Mouse (Mus musculus): ENCODE data around the gene Fgd2. TPM values are rescaled to one million over a fixed set of nuclear protein-coding genes. Genes with fewer than 3 reads are reported as not detected.

The Fgd2 gene
- polyA plus RNA-seq, 1 experiment, result 14.7 TPM

- no peak for DNase-seq (ENCODE audit: extremely low spot score in 1 of 2, low spot score in 1 of 2)
Observed at GRCm38 (mm10) chr17:29419976-29420739, 59.4 kb downstream of the Fgd2 start.

GRCm38 (mm10) chr17:29421319-29421718 is 60.6 kb downstream of the Fgd2 start:
- DNase-seq (ENCODE audit: extremely low spot score in 1 of 2, low spot score in 1 of 2), result no peak

- no peak for DNase-seq (ENCODE audit: extremely low spot score in 1 of 2, low spot score in 1 of 2)
Observed at GRCm38 (mm10) chr17:29422337-29422736, 61.6 kb downstream of the Fgd2 start.

DNA sequence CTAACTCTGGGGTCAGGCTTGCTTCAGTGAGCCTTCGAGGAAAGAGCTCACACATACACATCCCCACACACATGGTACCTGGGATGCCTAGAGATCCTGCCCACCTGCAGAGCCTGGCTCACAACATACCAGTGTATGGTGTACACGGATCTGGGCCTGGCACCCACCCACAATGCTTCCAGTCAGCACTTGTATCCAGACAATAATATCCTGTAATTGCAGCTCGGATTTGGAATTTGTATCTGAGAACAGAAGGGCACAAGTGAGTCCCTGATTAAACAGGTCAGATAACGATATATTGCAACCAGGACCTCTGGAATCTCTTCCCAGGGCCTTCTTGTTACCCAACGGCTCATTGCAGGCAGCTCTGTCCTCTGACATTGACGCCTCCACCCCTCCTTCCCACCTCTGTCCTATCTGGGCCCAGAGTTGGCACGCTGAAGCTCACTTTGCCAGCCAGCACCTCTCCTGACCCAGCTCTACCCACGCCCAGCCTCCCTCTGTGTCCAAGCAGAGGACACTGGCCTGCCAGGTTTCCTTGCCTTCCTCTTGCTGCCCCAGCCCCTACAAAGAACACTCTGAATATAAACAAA is 62.3 kb downstream of the Fgd2 start:
- no peak for DNase-seq (ENCODE audit: extremely low spot score in 1 of 2, low spot score in 1 of 2)

- DNase-seq (ENCODE audit: extremely low spot score in 1 of 2, low spot score in 1 of 2), result no peak
Observed at GRCm38 (mm10) chr17:29423991-29424390, 63.3 kb downstream of the Fgd2 start.

- no peak for DNase-seq (ENCODE audit: extremely low spot score in 1 of 2, low spot score in 1 of 2)
Observed at GRCm38 (mm10) chr17:29425345-29425744, 64.6 kb downstream of the Fgd2 start.

DNA sequence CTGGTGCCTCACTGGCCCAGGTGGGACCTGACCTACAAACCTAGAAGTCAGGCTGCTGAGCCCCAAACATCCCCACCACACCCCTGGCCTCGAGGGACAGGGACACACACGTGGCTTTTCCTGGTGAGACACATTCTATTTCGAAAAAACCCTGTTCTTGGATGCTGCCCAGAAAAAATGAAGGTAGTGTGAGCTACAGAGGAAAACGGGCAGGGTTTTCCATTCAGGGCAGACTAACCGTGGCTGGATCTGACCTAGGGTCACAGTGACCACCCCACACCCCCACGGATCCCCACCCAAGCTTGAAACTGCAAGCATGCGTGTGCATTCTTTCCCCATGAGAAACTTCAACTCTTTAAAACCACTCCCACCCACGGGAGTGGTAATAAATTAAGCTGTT is 67.5 kb downstream of the Fgd2 start:
- no peak for DNase-seq (ENCODE audit: extremely low spot score in 1 of 2, low spot score in 1 of 2)

DNA sequence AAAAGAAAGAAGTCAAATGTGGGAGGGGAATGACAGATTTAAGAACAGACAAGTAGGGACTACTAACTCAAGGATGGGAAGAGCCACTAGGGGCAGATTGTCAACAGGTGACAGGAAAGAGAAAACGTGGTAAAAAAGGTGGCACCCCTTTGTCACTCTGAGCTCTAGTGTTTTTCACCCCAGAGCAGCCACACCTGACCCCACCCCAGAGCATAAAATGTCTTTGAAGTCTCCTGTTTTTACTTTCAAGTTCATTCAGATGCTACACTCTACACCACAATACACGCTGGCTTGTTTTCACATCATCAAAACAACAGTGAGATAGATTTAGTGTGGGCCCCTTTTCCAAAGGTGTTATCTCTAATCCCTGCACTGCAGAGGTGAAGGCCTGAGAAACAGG is 68.1 kb downstream of the Fgd2 start:
- no peak for DNase-seq (ENCODE audit: extremely low spot score in 1 of 2, low spot score in 1 of 2)

Other genes starting within 250 kb of the Fgd2 start
- 0.08 and 0.19 TPM in 2 replicates for gene Rab44, start 246.8 kb upstream of the Fgd2 start, polyA plus RNA-seq (2012; rRNA removed)
- gene Cpne5, start 122.7 kb upstream of the Fgd2 start, polyA plus RNA-seq (2012; rRNA removed), result 117 TPM in 2 replicates
- gene Ppil1, start 96.7 kb upstream of the Fgd2 start, polyA plus RNA-seq (2012; rRNA removed), result 21.7 and 23.7 TPM in 2 replicates
- 79.2 and 84.2 TPM in 2 replicates for gene BC004004, start 92.1 kb upstream of the Fgd2 start, polyA plus RNA-seq (2012; rRNA removed)
- 0.97 and 1.1 TPM in 2 replicates for gene Pi16, start 43.2 kb upstream of the Fgd2 start, polyA plus RNA-seq (2012; rRNA removed)
- 548 and 552 TPM in 2 replicates for gene Mtch1, start 13.0 kb upstream of the Fgd2 start, polyA plus RNA-seq (2012; rRNA removed)
- gene Pim1, start 129.8 kb downstream of the Fgd2 start, polyA plus RNA-seq (2012; rRNA removed), result 3.2 and 3.7 TPM in 2 replicates
- gene Gm17657, start 188.7 kb downstream of the Fgd2 start, polyA plus RNA-seq (2012; rRNA removed), result not detected in 2 replicates
- 35.5 and 35.8 TPM in 2 replicates for gene Tbc1d22b, start 188.9 kb downstream of the Fgd2 start, polyA plus RNA-seq (2012; rRNA removed)
- gene Tmem217, start 191.5 kb downstream of the Fgd2 start, polyA plus RNA-seq (2012; rRNA removed), result 0.16 and 0.88 TPM in 2 replicates